Mouse (Mus musculus) stomach, embryonic 14.5 days (tissue): ENCODE measurements around the gene Bmp4. TPM values are rescaled to one million over a fixed set of nuclear protein-coding genes. Genes with fewer than 3 reads are reported as not detected.

Source experiments
- ATAC-seq: fragments of 200-750 bp; cut with Nextera tagmentation; 2 replicates; pipeline ENCODE4 v1.8.0; 2017; ENCODE audit warnings: low read depth, moderate TSS enrichment; ENCODE audit not compliant: insufficient number of reproducible peaks, insufficient read depth, low FRiP score
- H3K27ac ChIP-seq: fragments of 300-500 bp; sonication (generic); 2 replicates; pipeline ENCODE4 v1.5.1; 2014; ENCODE audit warnings: mild to moderate bottlenecking, low read length, moderate library complexity, mixed read lengths
- H3K27me3 ChIP-seq: fragments of 300-500 bp; sonication (generic); 2 replicates; pipeline ENCODE4 v1.6.1; 2014; ENCODE audit warnings: low read length, control low read depth, mixed read lengths; ENCODE audit not compliant: control insufficient read depth, insufficient read depth
- H3K36me3 ChIP-seq: fragments of 300-500 bp; sonication (generic); 2 replicates; pipeline ENCODE4 v1.6.1; 2014; ENCODE audit warnings: mild to moderate bottlenecking, control low read depth, low read length, moderate library complexity, mixed read lengths; ENCODE audit not compliant: control insufficient read depth, insufficient read depth
- H3K4me1 ChIP-seq: fragments of 300-500 bp; sonication (generic); 2 replicates; pipeline ENCODE4 v1.6.1; 2014; ENCODE audit warnings: low read length, control low read depth, mixed read lengths; ENCODE audit not compliant: control insufficient read depth, insufficient read depth
- H3K4me2 ChIP-seq: fragments of 300-500 bp; sonication (generic); replicated peaks from 2 replicates; pipeline ENCODE4 v1.6.1; 2014; ENCODE audit warnings: low read depth, low read length, control low read depth
- H3K4me3 ChIP-seq: fragments of 300-500 bp; sonication (generic); 2 replicates; pipeline ENCODE4 v1.5.1; 2014; ENCODE audit warnings: low read depth, low read length, control low read depth
- H3K9ac ChIP-seq: fragments of 300-500 bp; sonication (generic); replicated peaks from 2 replicates; pipeline ENCODE4 v1.6.1; 2014; ENCODE audit warnings: low read depth, mild to moderate bottlenecking, control low read depth, low read length, moderate library complexity, mixed read lengths
- H3K9me3 ChIP-seq: fragments of 300-500 bp; sonication (generic); 2 replicates; pipeline ENCODE4 v1.6.1; 2016; ENCODE audit warnings: low read depth, low read length, control low read depth; ENCODE audit not compliant: control insufficient read depth
- WGBS: fragments of 180-500 bp; shearing (Covaris S2); extraction: QIAGEN DNeasy Blood & Tissue Kit; methylation state at CpG from one replicate; pipeline ENCODE4 v1.1.7; 2014; 5-methylcytosine and 5-hydroxymethylcytosine counted together
- polyA plus RNA-seq: library from polyadenylated mRNA; unstranded; fragments of >200 nt; fragmentation: Nextera tagmentation; extraction: Ambion mirVana; gene quantifications from 2 replicates; pipeline ENCODE4 v1.2.1, GENCODE M21; 2014

Bmp4 gene
- polyA plus RNA-seq, 1 experiment from 2014 or later: 73.9 TPM

GRCm38 (mm10) chr14:46388636-46389035, 1.8 kb downstream of the Bmp4 start:
- peak overlapping the region; percentile 53 for H3K4me3 ChIP-seq
- H3K27me3 ChIP-seq: no peaks in the 10 kb centered on the region
- WGBS: under 1% methylated on average over 27 of the region's 27 CpGs
- peak overlapping the region; percentile 74 for H3K9ac ChIP-seq
- ATAC-seq: no peak
- no peaks in the 10 kb centered on the region for H3K4me1 ChIP-seq
- H3K27ac ChIP-seq: peak overlapping the region; percentile 88
- H3K9me3 ChIP-seq: no peaks in the 10 kb centered on the region
- H3K4me2 ChIP-seq: peak overlapping the region; percentile 74
- peaks cover 7% of the 10 kb centered on the region; the same call in 1 of the 2 replicates for H3K36me3 ChIP-seq

- H3K27me3 ChIP-seq: no peaks in the 10 kb centered on the region
- peak overlapping the region; percentile 88 for H3K27ac ChIP-seq
- peaks cover 10% of the 10 kb centered on the region for H3K36me3 ChIP-seq
- peak overlapping the region; percentile 74 for H3K4me2 ChIP-seq
- H3K9ac ChIP-seq: peak overlapping the region; percentile 74
- ATAC-seq: peak; percentile 8; the same call in 1 of the 2 replicates
- no peaks in the 10 kb centered on the region for H3K9me3 ChIP-seq
- no peaks in the 10 kb centered on the region for H3K4me1 ChIP-seq
- peak overlapping the region; percentile 53 for H3K4me3 ChIP-seq
- WGBS: under 1% methylated on average over 41 of the region's 41 CpGs
Observed at GRCm38 (mm10) chr14:46387821-46388481, 2.5 kb downstream of the Bmp4 start.

GRCm38 (mm10) chr14:46387357-46387671, 3.2 kb downstream of the Bmp4 start:
- H3K4me1 ChIP-seq: no peaks in the 10 kb centered on the region
- H3K36me3 ChIP-seq: peaks cover 12% of the 10 kb centered on the region
- H3K27ac ChIP-seq: peak overlapping the region; percentile 88
- peak; percentile 85 for ATAC-seq
- H3K27me3 ChIP-seq: no peaks in the 10 kb centered on the region
- peak overlapping the region; percentile 74 for H3K4me2 ChIP-seq
- H3K9me3 ChIP-seq: no peaks in the 10 kb centered on the region
- WGBS: 1% methylated on average over 26 of the region's 27 CpGs
- peak overlapping the region; percentile 53 for H3K4me3 ChIP-seq
- H3K9ac ChIP-seq: peak overlapping the region; percentile 74

- no peak for ATAC-seq
Observed at GRCm38 (mm10) chr14:46386478-46387356, 3.8 kb downstream of the Bmp4 start.

GRCm38 (mm10) chr14:46385701-46386477, 4.6 kb downstream of the Bmp4 start:
- no peaks in the 10 kb centered on the region for H3K9me3 ChIP-seq
- no peaks in the 10 kb centered on the region for H3K27me3 ChIP-seq
- no peak for ATAC-seq

More at GRCm38 (mm10) chr14:46386478-46387356, 3.8 kb downstream of the Bmp4 start:
- Histone ChIP-seq H3K9me3 (no peaks in the 10 kb centered on the region), H3K4me2 (peak overlapping the region; percentile 74), H3K4me3 (peak overlapping the region; percentile 53), H3K9ac (peak overlapping the region; percentile 31; the same call in 1 of the 2 replicates), H3K27ac (peak overlapping the region; percentile 58; the same call in 1 of the 2 replicates), H3K4me1 (no peaks in the 10 kb centered on the region), H3K27me3 (no peaks in the 10 kb centered on the region), H3K36me3 (peaks cover 12% of the 10 kb centered on the region)
- 1% methylated on average over 28 of the region's 28 CpGs for WGBS

GRCm38 (mm10) chr14:46384946-46385691, 5.3 kb downstream of the Bmp4 start:
- ATAC-seq: no peak
- WGBS: 9% methylated on average over 14 of the region's 14 CpGs
- Histone ChIP-seq H3K9me3 (no peaks in the 10 kb centered on the region), H3K4me2 (peak overlapping the region; percentile 74), H3K4me1 (0 out of 2 replicates have a peak, but pooled peaks cover 7% of the 10 kb centered on the region), H3K36me3 (peaks cover 12% of the 10 kb centered on the region), H3K9ac (peak overlapping the region; percentile 31), H3K27ac (peak overlapping the region; percentile 6; the same call in 1 of the 2 replicates), H3K4me3 (peak overlapping the region; percentile 53), H3K27me3 (no peaks in the 10 kb centered on the region)

More at GRCm38 (mm10) chr14:46385701-46386477, 4.6 kb downstream of the Bmp4 start:
- peak overlapping the region; percentile 31 for H3K9ac ChIP-seq
- peak overlapping the region; percentile 74 for H3K4me2 ChIP-seq
- H3K4me1 ChIP-seq: 0 out of 2 replicates have a peak, but pooled peaks cover under 1% of the 10 kb centered on the region
- peak overlapping the region; percentile 58; the same call in 1 of the 2 replicates for H3K27ac ChIP-seq
- peaks cover 12% of the 10 kb centered on the region for H3K36me3 ChIP-seq
- peak overlapping the region; percentile 53 for H3K4me3 ChIP-seq
- 1% methylated on average over 39 of the region's 39 CpGs for WGBS

- H3K27ac ChIP-seq: no peak overlapping the region
- no peak for ATAC-seq
- H3K4me1 ChIP-seq: 0 out of 2 replicates have a peak, but pooled peaks cover 7% of the 10 kb centered on the region
- no peaks in the 10 kb centered on the region for H3K27me3 ChIP-seq
- H3K36me3 ChIP-seq: peaks cover 12% of the 10 kb centered on the region
- 64% methylated on average over 6 of the region's 6 CpGs for WGBS
- no peak overlapping the region for H3K4me3 ChIP-seq
- no peak overlapping the region for H3K4me2 ChIP-seq
- no peak overlapping the region for H3K9ac ChIP-seq
- no peaks in the 10 kb centered on the region for H3K9me3 ChIP-seq
Observed at GRCm38 (mm10) chr14:46381457-46381856, 9.0 kb downstream of the Bmp4 start.
